Mouse (Mus musculus) embryo, embryonic 10.5 days (tissue): ENCODE results near the gene Gm21964.

Experiments
- DNase-seq: peaks from one replicate; pipeline ENCODE4 v3.0.0-alpha.2; 2015; ENCODE audit warnings: low spot score

Gm21964 gene

GRCm38 (mm10) chr8:110100907-110101306, at the start of gene Gm21964:
Gm21964 (plus strand) TSS chr8:110101207.
- no peak for DNase-seq

DNA sequence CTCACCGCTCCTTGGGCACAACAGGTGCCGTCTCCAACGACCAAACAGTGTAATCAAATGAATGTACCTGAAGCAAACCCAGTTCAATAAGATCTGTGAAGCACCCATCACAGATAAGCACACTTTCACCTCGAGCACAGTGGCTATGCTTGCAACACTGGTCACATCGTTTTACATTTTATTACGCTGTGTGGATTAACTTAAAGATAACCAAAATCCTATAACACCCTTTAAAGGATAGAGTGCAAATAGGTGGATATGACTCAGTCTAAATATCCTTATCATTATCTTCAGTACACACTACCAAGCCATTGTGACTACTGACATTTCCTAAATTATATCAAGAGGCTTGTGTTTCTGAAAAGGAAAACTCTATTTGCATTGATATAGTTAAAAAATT, 49.8 kb upstream of the Gm21964 start:
- no peak for DNase-seq

DNA sequence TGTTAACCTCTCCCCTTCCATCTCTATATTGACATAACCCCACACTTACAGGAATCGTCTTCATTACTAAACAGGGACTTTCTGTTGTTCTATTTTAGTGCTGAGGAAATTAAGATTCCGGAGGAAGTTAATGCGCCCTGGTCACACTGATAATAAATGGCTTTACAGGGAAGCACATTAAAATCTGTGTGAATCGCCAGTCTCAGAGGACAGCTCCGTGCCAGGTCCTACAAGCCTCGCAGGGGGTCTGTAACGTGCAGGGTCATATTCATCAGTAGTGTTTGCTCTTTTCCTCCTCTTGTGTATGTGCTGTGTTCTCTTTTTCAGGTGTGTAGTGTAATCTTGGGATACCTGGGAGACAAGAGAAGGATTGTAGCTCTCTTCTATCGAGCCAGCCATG, 42.8 kb upstream of the Gm21964 start:
- no peak for DNase-seq

GRCm38 (mm10) chr8:110064161-110064560, 36.8 kb upstream of the Gm21964 start:
- DNase-seq: no peak

DNA sequence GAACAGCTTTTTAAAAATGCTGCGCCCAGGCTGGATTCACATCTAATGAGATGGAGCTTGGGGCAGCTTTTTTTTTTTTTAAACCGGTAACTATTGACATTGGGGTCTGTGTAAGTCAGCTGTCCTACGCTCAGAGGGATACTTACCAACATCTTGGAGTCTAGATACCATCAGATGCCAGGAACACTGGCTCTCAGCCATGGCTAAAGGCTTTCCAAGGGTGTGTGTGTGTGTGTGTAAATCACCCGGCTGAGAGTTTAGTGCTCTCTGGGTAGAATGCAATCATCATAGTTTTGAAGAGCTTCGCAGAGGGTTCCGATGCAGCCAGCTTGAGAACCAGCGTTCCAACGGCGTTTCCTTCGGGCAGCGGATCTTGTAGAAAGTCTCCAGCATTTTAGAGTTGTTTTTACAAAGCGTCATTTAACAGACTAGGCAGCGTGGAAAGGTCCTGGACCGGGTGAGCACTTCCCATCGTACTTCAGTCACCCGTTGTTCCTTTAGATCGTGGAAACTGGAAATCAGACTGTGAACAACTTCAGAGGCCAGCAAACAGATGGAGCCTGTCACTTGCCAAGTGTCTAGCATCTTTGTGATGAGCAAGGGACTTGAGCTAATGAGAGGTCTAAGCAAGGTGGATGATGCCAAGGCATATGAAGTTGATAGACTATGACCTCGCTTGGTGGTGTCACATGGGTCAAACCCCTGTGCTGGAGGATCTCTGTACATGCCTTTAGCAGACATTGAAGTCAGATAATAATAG, 36.2 kb upstream of the Gm21964 start:
- no peak for DNase-seq

DNA sequence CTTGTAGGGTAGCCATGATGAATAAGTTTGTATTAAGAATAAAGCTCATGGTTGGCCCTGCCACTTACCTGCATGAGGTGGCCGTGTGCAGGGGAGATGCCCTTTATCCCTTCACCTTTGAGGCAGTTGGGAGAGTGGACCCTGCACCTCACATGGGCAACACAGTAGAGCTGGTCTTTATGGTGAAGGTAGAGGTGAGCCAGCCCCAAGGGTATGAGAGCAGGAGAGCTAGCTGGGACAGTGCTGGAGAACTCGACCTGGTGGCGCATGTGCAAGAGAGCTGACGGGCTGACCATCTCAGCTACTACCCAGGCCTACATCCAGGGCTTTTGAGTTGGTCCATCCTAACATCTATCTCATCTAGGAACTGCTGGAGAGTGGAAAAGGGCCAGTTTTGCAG, 35.3 kb upstream of the Gm21964 start:
- DNase-seq: no peak

GRCm38 (mm10) chr8:110069706-110070105, 31.3 kb upstream of the Gm21964 start:
- DNase-seq: no peak

DNA sequence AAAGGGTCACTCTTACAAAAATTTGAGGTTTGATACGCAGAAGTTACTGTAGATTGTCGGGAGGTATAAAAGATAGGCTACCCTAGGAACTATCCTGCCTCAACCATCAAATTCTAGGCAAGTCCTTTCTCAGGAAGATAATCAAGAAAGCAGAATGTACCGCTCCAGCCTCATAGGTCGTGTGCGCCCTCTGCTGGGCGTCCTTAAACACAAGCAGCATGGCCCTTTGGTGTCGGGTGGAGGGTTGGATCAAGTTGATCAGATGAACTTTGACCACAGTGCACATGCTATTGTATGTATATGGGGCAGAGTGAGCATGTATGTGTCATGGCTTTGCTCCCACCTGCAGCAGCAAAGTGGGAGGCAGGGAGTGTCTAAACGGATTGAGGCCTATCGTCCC, 29.4 kb upstream of the Gm21964 start:
- DNase-seq: peak; percentile 88

DNA sequence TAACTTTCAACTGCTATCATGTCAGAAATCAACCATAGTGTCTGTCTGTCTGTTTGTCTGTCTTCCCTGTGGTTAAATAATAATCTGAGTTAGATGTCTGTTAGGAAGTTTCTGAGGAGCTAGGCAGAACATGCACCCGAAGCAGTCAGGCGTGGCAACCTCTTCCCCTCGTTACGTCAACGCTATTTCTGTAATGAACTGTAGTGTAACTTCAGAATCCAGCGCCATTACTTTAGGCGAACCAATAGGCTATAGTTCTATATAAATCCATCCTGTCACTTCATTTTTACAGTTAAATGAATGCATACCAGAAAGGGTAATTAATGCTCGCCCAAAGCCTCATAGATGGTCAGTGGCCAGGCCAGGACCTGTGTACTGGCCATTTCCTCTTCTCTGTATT, 26.5 kb upstream of the Gm21964 start:
- no peak for DNase-seq

GRCm38 (mm10) chr8:110079282-110080221, 21.5 kb upstream of the Gm21964 start, which contains the start of gene Zfp612:
Zfp612 (plus strand) TSS chr8:110079746.
- DNase-seq: peak; percentile 71

- no peak for DNase-seq
Observed at GRCm38 (mm10) chr8:110082416-110083105, 18.4 kb upstream of the Gm21964 start.

DNA sequence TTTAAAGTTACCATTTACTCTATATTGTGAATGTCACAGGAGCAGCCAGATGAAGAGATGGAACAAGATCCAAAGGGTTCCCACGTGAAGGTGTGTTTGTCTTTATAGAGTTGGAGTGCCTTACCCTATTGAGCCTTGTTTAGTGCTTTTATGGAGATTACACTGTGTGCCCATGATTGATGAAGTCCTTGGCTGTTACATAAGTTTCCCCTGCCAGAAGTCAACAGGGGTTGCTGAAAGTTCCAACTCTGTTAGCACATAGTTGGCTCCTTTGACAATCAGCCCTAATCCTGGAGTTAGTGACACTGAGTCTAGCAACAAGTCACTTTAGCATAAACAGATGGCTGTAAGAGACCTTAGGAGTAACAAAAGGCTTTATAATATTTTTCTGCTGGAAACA, 9.1 kb upstream of the Gm21964 start:
- DNase-seq: no peak

- DNase-seq: no peak
Observed at GRCm38 (mm10) chr8:110101676-110102075, 669 bp downstream of the Gm21964 start.

- DNase-seq: no peak
Observed at GRCm38 (mm10) chr8:110102653-110103052, 1.6 kb downstream of the Gm21964 start, which contains the start of gene Gm17720. Gm17720 (minus strand) TSS chr8:110102753.

- DNase-seq: peak; percentile 47
Observed at GRCm38 (mm10) chr8:110119715-110120114, 18.7 kb downstream of the Gm21964 start.

DNA sequence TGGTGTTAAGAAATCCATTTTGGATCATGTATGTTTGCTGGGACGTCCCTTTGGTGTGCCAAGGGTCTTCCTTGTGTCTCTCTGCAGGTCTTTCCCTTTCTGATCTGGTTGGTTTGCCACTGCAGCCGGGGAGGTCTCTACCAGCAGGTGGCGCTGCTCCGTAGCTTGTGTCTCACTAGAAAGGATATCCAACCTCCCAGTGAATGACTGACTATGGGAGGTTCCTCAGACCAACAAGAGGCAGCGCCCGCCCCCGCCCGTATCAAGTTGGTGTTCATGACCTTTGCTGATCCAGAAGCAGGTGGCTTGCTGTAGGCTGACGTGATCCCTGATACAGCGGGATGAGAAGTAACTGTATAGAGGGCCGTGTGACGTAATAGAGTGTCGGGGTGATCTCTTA, 29.5 kb downstream of the Gm21964 start:
- peak; percentile 89 for DNase-seq

DNA sequence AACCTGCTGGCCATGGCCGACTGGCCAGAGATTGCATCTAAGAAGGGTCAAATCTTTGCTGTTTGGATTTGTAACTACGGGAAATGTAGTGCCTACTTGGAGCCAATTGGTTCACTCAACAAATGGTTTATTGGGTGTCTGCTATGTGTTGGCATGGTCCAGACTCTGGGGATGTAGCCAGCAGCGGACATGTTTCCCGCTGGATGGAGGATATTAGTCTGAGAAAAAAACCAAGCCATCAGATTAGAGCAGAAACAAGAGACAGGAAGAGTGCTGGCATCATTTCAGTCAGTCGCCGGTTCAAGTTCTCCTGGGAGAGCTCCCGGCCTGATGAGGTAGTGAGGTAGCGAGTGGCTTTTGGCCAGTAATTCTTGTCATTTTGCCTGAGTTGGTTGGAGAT, 33.2 kb downstream of the Gm21964 start:
- DNase-seq: no peak

GRCm38 (mm10) chr8:110135515-110135914, 34.5 kb downstream of the Gm21964 start:
- no peak for DNase-seq

GRCm38 (mm10) chr8:110140156-110140555, 39.1 kb downstream of the Gm21964 start:
- no peak for DNase-seq

DNA sequence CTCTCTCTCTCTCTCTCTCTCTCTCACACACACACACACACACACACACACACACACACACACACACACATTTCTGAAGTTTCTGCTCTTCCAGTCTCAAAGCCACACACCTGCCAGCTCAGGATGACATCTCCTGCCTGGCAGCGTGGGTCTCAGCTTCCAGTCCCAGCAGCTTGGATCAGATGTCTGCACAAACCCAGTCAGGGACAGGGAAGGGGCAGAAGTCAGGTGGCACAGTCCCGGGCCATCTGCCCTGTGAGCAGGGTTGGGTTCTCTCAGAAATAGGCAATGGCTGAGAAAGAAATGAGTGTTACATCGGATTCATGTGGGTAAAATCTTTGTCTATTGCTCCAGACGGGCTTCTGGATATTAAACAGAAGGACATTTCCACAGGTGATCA, 39.8 kb downstream of the Gm21964 start:
- no peak for DNase-seq

GRCm38 (mm10) chr8:110145538-110145937, 44.5 kb downstream of the Gm21964 start:
- DNase-seq: peak; percentile 81

GRCm38 (mm10) chr8:110152951-110153350, 51.9 kb downstream of the Gm21964 start:
- DNase-seq: no peak
